Mouse (Mus musculus) forebrain, postnatal 0 days (tissue): ENCODE measurements around the gene Sall4. TPM values are rescaled to one million over a fixed set of nuclear protein-coding genes. Genes with fewer than 3 reads are reported as not detected.

ENCODE experiments used
- ATAC-seq: fragments of 200-750 bp; cut with Nextera tagmentation; 2 replicates; pipeline ENCODE4 v1.8.0; 2017; ENCODE audit warnings: mild to moderate bottlenecking, moderate library complexity
- DNase-seq: peaks from one replicate; pipeline ENCODE4 v3.0.0-alpha.2; 2015
- H3K27ac ChIP-seq: fragments of 300-500 bp; sonication (generic); 2 replicates; pipeline ENCODE4 v1.5.1; 2014; ENCODE audit warnings: low read depth, mild to moderate bottlenecking, antibody characterized with exemption, low read length, moderate library complexity, mixed read lengths
- H3K27me3 ChIP-seq: fragments of 300-500 bp; sonication (generic); 2 replicates; pipeline ENCODE4 v1.6.1; 2014; ENCODE audit warnings: mild to moderate bottlenecking, low read length, mixed read lengths; ENCODE audit not compliant: insufficient read depth
- H3K36me3 ChIP-seq: fragments of 300-500 bp; sonication (generic); 2 replicates; pipeline ENCODE4 v1.6.1; 2014; ENCODE audit warnings: mild to moderate bottlenecking, moderate library complexity; ENCODE audit not compliant: insufficient read depth
- H3K4me1 ChIP-seq: fragments of 300-500 bp; sonication (generic); 2 replicates; pipeline ENCODE4 v1.6.1; 2014; ENCODE audit warnings: antibody characterized with exemption; ENCODE audit not compliant: insufficient read depth
- H3K4me2 ChIP-seq: fragments of 300-500 bp; sonication (generic); 2 replicates; pipeline ENCODE4 v1.6.1; 2014; ENCODE audit warnings: low read depth, mild to moderate bottlenecking, moderate library complexity
- H3K4me3 ChIP-seq: fragments of 300-500 bp; sonication (generic); 2 replicates; pipeline ENCODE4 v1.5.1; 2014; ENCODE audit warnings: low read depth, low read length, mixed read lengths
- H3K9ac ChIP-seq: fragments of 300-500 bp; sonication (generic); 2 replicates; pipeline ENCODE4 v1.6.1; 2014; ENCODE audit warnings: mild to moderate bottlenecking
- H3K9me3 ChIP-seq: fragments of 300-500 bp; sonication (generic); 2 replicates; pipeline ENCODE4 v1.6.1; 2016; ENCODE audit warnings: low read length
- CTCF ChIP-seq: sonication (generic); IDR thresholded peaks from 2 replicates; pipeline ENCODE4 v1.5.1; 2016; ENCODE audit warnings: antibody characterized with exemption, control low read depth, low read depth
- WGBS: fragments of 180-500 bp; shearing (Covaris S2); extraction: QIAGEN DNeasy Blood & Tissue Kit; methylation state at CpG from one replicate; pipeline ENCODE4 v1.1.7; 2014; 5-methylcytosine and 5-hydroxymethylcytosine counted together
- polyA plus RNA-seq: library from polyadenylated mRNA; unstranded; fragments of >200 nt; fragmentation: Nextera tagmentation; extraction: Ambion mirVana; gene quantifications from 2 replicates; pipeline ENCODE4 v1.2.1, GENCODE M21; 2015
- total RNA-seq: library from RNA; depleted of rRNA; stranded (reverse); fragments of >200 nt; gene quantifications from 2 replicates; pipeline ENCODE4 v1.2.3, GENCODE M21; 2014; rRNA removed

Sall4 gene
- total and polyA plus RNA-seq, 2 experiments from 2014 or later = 0.06 to 0.10 TPM

DNA sequence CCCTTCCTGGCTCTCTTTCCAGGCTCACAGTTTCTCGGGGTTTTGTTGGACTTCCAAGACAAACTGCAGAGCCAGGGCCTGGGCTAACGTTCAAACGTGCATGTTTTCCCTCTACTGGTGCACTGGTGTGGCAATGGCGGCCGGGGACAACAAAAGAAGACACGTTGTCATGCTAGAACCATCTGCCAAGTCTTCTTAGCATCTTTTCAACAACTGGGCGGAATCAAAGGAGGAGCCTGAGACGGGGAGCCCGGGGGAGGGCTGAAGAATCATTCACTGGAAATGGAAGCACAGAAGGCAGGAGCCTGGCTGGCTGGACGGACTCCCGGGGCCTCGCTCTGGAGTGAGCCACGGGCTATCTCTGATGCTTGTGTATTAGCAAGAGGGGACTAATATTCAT, 65.5 kb downstream of the Sall4 start:
- Histone ChIP-seq H3K9ac (no peak overlapping the region), H3K4me3 (no peak overlapping the region), H3K27ac (0 out of 2 replicates have a peak overlapping the region, but pooled peaks have one; percentile 21), H3K4me1 (no peaks in the 10 kb centered on the region), H3K4me2 (no peak overlapping the region), H3K27me3 (no peaks in the 10 kb centered on the region), H3K36me3 (peaks cover 71% of the 10 kb centered on the region), H3K9me3 (no peaks in the 10 kb centered on the region)
- no peak for TF ChIP-seq CTCF
- DNase-seq = peak; percentile 40
- ATAC-seq = peak; percentile 73
- WGBS = 24% methylated on average over 13 of the region's 13 CpGs

Other genes starting within 250 kb of the Sall4 start
- gene Nfatc2, start 166.3 kb downstream of the Sall4 start, total RNA-seq = 2.1 and 3.1 TPM in 2 replicates
- 2.0 and 3.2 TPM in 2 replicates for gene Nfatc2, start 166.3 kb downstream of the Sall4 start, polyA plus RNA-seq
- 397 and 497 TPM in 2 replicates for gene Atp9a, start 25.5 kb downstream of the Sall4 start, total RNA-seq
- gene Atp9a, start 25.5 kb downstream of the Sall4 start, polyA plus RNA-seq = 124 and 143 TPM in 2 replicates
- 26.0 and 32.3 TPM in 2 replicates for gene Zfp64, start 187.6 kb upstream of the Sall4 start, total RNA-seq
- gene Zfp64, start 187.6 kb upstream of the Sall4 start, polyA plus RNA-seq = 27.6 and 29.6 TPM in 2 replicates